Mouse (Mus musculus): ENCODE measurements at regions not wholly inside any gene's neighbourhood (a gene's known extent, or its start where the extent isn't known, plus 50 kb on each side); places are given as distances from the start of the nearest gene placed in this dataset.

DNA sequence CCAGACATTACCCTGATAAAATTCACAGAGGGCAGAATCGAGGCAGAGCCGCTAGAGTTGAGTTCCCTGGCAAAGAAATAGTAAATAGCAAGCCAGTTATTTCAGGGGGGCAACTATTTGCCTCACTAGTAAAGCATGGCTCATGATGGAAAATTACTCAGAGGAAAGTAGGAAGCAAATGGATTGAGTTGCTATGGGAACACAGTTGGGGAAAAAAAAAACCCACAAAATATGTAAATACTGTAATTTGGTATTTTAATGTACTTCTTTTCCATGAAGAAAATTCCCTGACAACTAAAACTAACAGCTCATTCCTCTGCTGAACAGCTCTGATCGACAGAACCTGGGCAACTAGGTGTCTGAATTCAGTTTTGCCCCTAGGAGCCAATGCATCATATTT lies 296.2 kb upstream of the Slc30a5 start:
- no peak for DNase-seq (ENCODE audit: low spot score)

GRCm38 (mm10) chr13:101127808-101128207 lies 294.6 kb upstream of the Slc30a5 start:
- no peaks in the 10 kb centered on the region for H3K4me1 ChIP-seq (ENCODE audit: insufficient read depth, low read depth, low read length)
- ATAC-seq, result no peak
- no peak overlapping the region for H3K4me3 ChIP-seq (ENCODE audit: low read depth, low read length)
- no peaks in the 10 kb centered on the region for H3K36me3 ChIP-seq (ENCODE audit: insufficient read depth, low read length)
- no peaks in the 10 kb centered on the region for H3K9me3 ChIP-seq (ENCODE audit: low read length)
- 62% methylated on average over 2 of the region's 2 CpGs for WGBS
- H3K27me3 ChIP-seq (replicated peaks; ENCODE audit: insufficient read depth, low read length), result no peaks in the 10 kb centered on the region
- H3K9ac ChIP-seq (replicated peaks; ENCODE audit: low read depth), result no peak overlapping the region
- H3K4me2 ChIP-seq (replicated peaks; ENCODE audit: low read depth, low read length), result no peak overlapping the region
- TF ChIP-seq EP300 (IDR thresholded peaks at IDR 0.05) (no peak), CTCF (IDR thresholded peaks at IDR 0.05) (no peak)
- H3K27ac ChIP-seq (ENCODE audit: low read length), result no peak overlapping the region
- no peak for DNase-seq (ENCODE audit: low spot score)

More for the DNA sequence above, 296.2 kb upstream of the Slc30a5 start:
- H3K9me3 ChIP-seq (ENCODE audit: low read length), result no peaks in the 10 kb centered on the region
- ATAC-seq, result no peak
- 67% methylated on average over 3 of the region's 3 CpGs for WGBS
- H3K36me3 ChIP-seq (ENCODE audit: insufficient read depth, low read length), result no peaks in the 10 kb centered on the region
- H3K9ac ChIP-seq (replicated peaks; ENCODE audit: low read depth), result no peak overlapping the region
- H3K4me3 ChIP-seq (ENCODE audit: low read depth, low read length), result no peak overlapping the region
- H3K27ac ChIP-seq (ENCODE audit: low read length), result no peak overlapping the region
- no peaks in the 10 kb centered on the region for H3K27me3 ChIP-seq (replicated peaks; ENCODE audit: insufficient read depth, low read length)
- TF ChIP-seq EP300 (IDR thresholded peaks at IDR 0.05), result no peak
- no peak for TF ChIP-seq CTCF (IDR thresholded peaks at IDR 0.05)
- no peaks in the 10 kb centered on the region for H3K4me1 ChIP-seq (ENCODE audit: insufficient read depth, low read depth, low read length)
- H3K4me2 ChIP-seq (replicated peaks; ENCODE audit: low read depth, low read length), result no peak overlapping the region

DNA sequence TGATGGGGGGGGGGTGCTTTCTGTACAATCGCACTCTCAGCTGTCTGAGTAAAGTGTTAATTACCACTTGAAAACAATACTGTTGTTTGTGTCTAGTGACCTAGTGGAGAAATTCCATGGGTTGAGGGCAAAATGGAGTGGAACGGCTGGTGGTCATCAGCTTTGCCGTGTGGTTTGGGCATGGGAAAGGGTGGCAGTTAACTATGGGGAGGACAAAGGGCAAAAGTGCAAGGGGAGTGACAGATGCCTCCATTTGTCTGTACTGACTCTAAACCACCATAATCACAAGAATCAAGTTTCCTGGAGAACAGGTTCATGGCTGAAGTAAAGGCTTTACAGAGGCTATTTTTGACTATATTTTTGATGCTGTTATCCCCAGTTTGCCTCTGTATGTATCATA lies 294.0 kb upstream of the Slc30a5 start:
- no peak for TF ChIP-seq EP300 (IDR thresholded peaks at IDR 0.05)
- TF ChIP-seq CTCF (IDR thresholded peaks at IDR 0.05), result no peak
- Histone ChIP-seq H3K4me1 (ENCODE audit: insufficient read depth, low read depth, low read length) (no peaks in the 10 kb centered on the region), H3K9ac (replicated peaks; ENCODE audit: low read depth) (no peak overlapping the region), H3K27me3 (replicated peaks; ENCODE audit: insufficient read depth, low read length) (no peaks in the 10 kb centered on the region), H3K27ac (ENCODE audit: low read length) (no peak overlapping the region), H3K9me3 (ENCODE audit: low read length) (no peaks in the 10 kb centered on the region), H3K4me3 (ENCODE audit: low read depth, low read length) (no peak overlapping the region), H3K36me3 (ENCODE audit: insufficient read depth, low read length) (no peaks in the 10 kb centered on the region), H3K4me2 (replicated peaks; ENCODE audit: low read depth, low read length) (no peak overlapping the region)
- WGBS, result 82% methylated on average over 3 of the region's 3 CpGs
- DNase-seq (ENCODE audit: low spot score) (no peak), ATAC-seq (no peak)

GRCm38 (mm10) chr13:101117311-101117710 lies 284.1 kb upstream of the Slc30a5 start:
- Histone ChIP-seq H3K27me3 (replicated peaks; ENCODE audit: insufficient read depth, low read length) (no peaks in the 10 kb centered on the region), H3K9me3 (ENCODE audit: low read length) (no peaks in the 10 kb centered on the region), H3K4me1 (ENCODE audit: insufficient read depth, low read depth, low read length) (no peaks in the 10 kb centered on the region), H3K4me3 (ENCODE audit: low read depth, low read length) (no peak overlapping the region), H3K27ac (ENCODE audit: low read length) (no peak overlapping the region), H3K36me3 (ENCODE audit: insufficient read depth, low read length) (no peaks in the 10 kb centered on the region), H3K4me2 (replicated peaks; ENCODE audit: low read depth, low read length) (no peak overlapping the region), H3K9ac (replicated peaks; ENCODE audit: low read depth) (no peak overlapping the region)
- DNase-seq (ENCODE audit: low spot score) (no peak), ATAC-seq (no peak)
- 72% methylated on average over 2 of the region's 2 CpGs for WGBS
- TF ChIP-seq EP300 (IDR thresholded peaks at IDR 0.05), result no peak
- no peak for TF ChIP-seq CTCF (IDR thresholded peaks at IDR 0.05)

GRCm38 (mm10) chr13:101115296-101115695 lies 282.1 kb upstream of the Slc30a5 start:
- H3K4me1 ChIP-seq (ENCODE audit: insufficient read depth, low read depth, low read length), result no peaks in the 10 kb centered on the region
- WGBS, result 53% methylated on average over 5 of the region's 5 CpGs
- ATAC-seq, result no peak

GRCm38 (mm10) chr13:101112176-101112575 lies 278.9 kb upstream of the Slc30a5 start:
- Histone ChIP-seq H3K4me3 (ENCODE audit: low read depth, low read length) (no peak overlapping the region), H3K4me2 (replicated peaks; ENCODE audit: low read depth, low read length) (no peak overlapping the region), H3K4me1 (ENCODE audit: insufficient read depth, low read depth, low read length) (no peaks in the 10 kb centered on the region), H3K36me3 (ENCODE audit: insufficient read depth, low read length) (no peaks in the 10 kb centered on the region), H3K27ac (ENCODE audit: low read length) (no peak overlapping the region), H3K27me3 (replicated peaks; ENCODE audit: insufficient read depth, low read length) (no peaks in the 10 kb centered on the region), H3K9me3 (ENCODE audit: low read length) (no peaks in the 10 kb centered on the region), H3K9ac (replicated peaks; ENCODE audit: low read depth) (no peak overlapping the region)
- 71% methylated on average over 4 of the region's 4 CpGs for WGBS
- TF ChIP-seq EP300 (IDR thresholded peaks at IDR 0.05) (no peak), CTCF (IDR thresholded peaks at IDR 0.05) (no peak)
- ATAC-seq, result no peak
- DNase-seq (ENCODE audit: low spot score), result no peak

More at GRCm38 (mm10) chr13:101115296-101115695, 282.1 kb upstream of the Slc30a5 start:
- Histone ChIP-seq H3K27ac (ENCODE audit: low read length) (no peak overlapping the region), H3K27me3 (replicated peaks; ENCODE audit: insufficient read depth, low read length) (no peaks in the 10 kb centered on the region), H3K4me2 (replicated peaks; ENCODE audit: low read depth, low read length) (no peak overlapping the region), H3K9me3 (ENCODE audit: low read length) (no peaks in the 10 kb centered on the region), H3K9ac (replicated peaks; ENCODE audit: low read depth) (no peak overlapping the region), H3K4me3 (ENCODE audit: low read depth, low read length) (no peak overlapping the region), H3K36me3 (ENCODE audit: insufficient read depth, low read length) (no peaks in the 10 kb centered on the region)
- TF ChIP-seq EP300 (IDR thresholded peaks at IDR 0.05) (no peak), CTCF (IDR thresholded peaks at IDR 0.05) (no peak)
- no peak for DNase-seq (ENCODE audit: low spot score)

DNA sequence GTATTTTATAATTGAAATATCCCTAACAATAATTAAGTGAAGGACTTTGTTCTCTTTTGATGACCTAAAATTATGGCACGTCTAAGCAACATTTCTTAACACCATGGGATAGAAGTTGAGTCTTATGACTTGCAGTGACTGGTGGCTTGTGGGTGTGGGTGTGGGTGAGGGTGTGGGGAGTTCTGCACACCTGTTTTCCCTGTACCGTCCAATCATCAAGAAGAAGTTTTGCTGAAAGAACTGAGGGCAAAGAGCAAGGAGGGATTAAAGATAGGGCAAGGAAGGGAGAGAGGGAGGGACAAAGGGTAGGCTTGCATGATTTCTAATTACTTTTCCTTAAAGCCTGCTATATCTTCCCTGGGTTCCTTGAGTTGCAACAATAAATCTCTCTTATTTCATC lies 278.5 kb upstream of the Slc30a5 start:
- WGBS, result 72% methylated on average over 2 of the region's 2 CpGs
- H3K4me1 ChIP-seq (ENCODE audit: insufficient read depth, low read depth, low read length), result no peaks in the 10 kb centered on the region
- H3K4me3 ChIP-seq (ENCODE audit: low read depth, low read length), result no peak overlapping the region
- no peaks in the 10 kb centered on the region for H3K9me3 ChIP-seq (ENCODE audit: low read length)
- H3K4me2 ChIP-seq (replicated peaks; ENCODE audit: low read depth, low read length), result no peak overlapping the region
- H3K36me3 ChIP-seq (ENCODE audit: insufficient read depth, low read length), result no peaks in the 10 kb centered on the region
- ATAC-seq (no peak), DNase-seq (ENCODE audit: low spot score) (no peak)
- TF ChIP-seq CTCF (IDR thresholded peaks at IDR 0.05) (no peak), EP300 (IDR thresholded peaks at IDR 0.05) (no peak)
- H3K27ac ChIP-seq (ENCODE audit: low read length), result no peak overlapping the region
- H3K27me3 ChIP-seq (replicated peaks; ENCODE audit: insufficient read depth, low read length), result no peaks in the 10 kb centered on the region
- H3K9ac ChIP-seq (replicated peaks; ENCODE audit: low read depth), result no peak overlapping the region
